Mouse (Mus musculus) megakaryocyte, embryonic 14.5 days (primary cell): ENCODE measurements around the gene 2900026A02Rik.

Source experiments
- FLI1 ChIP-seq: IDR thresholded peaks from 2 replicates; pipeline ENCODE4 v1.6.1; 2012; ENCODE audit warnings: low read length, inconsistent platforms, mixed read lengths
- GATA1 ChIP-seq: IDR thresholded peaks from 3 replicates; pipeline ENCODE4 v1.6.1; 2012; ENCODE audit warnings: mixed read lengths, low read length, inconsistent platforms, borderline replicate concordance

GRCm38 (mm10) chr5:113126476-113126875 lies 94.6 kb downstream of the 2900026A02Rik start:
- TF ChIP-seq FLI1 (no peak), GATA1 (no peak)
